Mouse (Mus musculus): Measurements from ENCODE around the gene Rab37. TPM values are rescaled to one million over a fixed set of nuclear protein-coding genes. Genes with fewer than 3 reads are reported as not detected.

Gene Rab37
- polyA plus RNA-seq, 1 experiment from 2014 or later: 1.2 TPM

GRCm38 (mm10) chr11:115078680-115079079 is 12.6 kb upstream of the Rab37 start:
- Histone ChIP-seq H3K36me3 (ENCODE audit: control insufficient read depth, insufficient read depth, low read length) (no peaks in the 10 kb centered on the region), H3K4me2 (ENCODE audit: low read depth, severe bottlenecking) (no peak overlapping the region), H3K4me1 (ENCODE audit: control insufficient read depth, insufficient read depth, low read length) (no peaks in the 10 kb centered on the region), H3K9me3 (ENCODE audit: control insufficient read depth, low read length) (no peaks in the 10 kb centered on the region), H3K27ac (replicated peaks; ENCODE audit: low read depth, low read length) (no peak overlapping the region), H3K27me3 (ENCODE audit: control insufficient read depth, insufficient read depth, low read length) (no peaks in the 10 kb centered on the region), H3K9ac (ENCODE audit: low read length) (no peak overlapping the region), H3K4me3 (ENCODE audit: low read depth, low read length) (no peak overlapping the region)
- DNase-seq (ENCODE audit: low spot score) (no peak), ATAC-seq (ENCODE audit: insufficient number of reproducible peaks, low FRiP score, low TSS enrichment, low read depth) (no peak)
- 83% methylated on average over 5 of the region's 5 CpGs for WGBS

GRCm38 (mm10) chr11:115080886-115081285 is 10.3 kb upstream of the Rab37 start:
- ATAC-seq (ENCODE audit: insufficient number of reproducible peaks, low FRiP score, low TSS enrichment, low read depth): no peak
- Histone ChIP-seq H3K9me3 (ENCODE audit: control insufficient read depth, low read length) (no peaks in the 10 kb centered on the region), H3K4me1 (ENCODE audit: control insufficient read depth, insufficient read depth, low read length) (no peaks in the 10 kb centered on the region), H3K4me2 (ENCODE audit: low read depth, severe bottlenecking) (no peak overlapping the region), H3K4me3 (ENCODE audit: low read depth, low read length) (no peak overlapping the region), H3K27ac (replicated peaks; ENCODE audit: low read depth, low read length) (no peak overlapping the region), H3K36me3 (ENCODE audit: control insufficient read depth, insufficient read depth, low read length) (no peaks in the 10 kb centered on the region), H3K27me3 (ENCODE audit: control insufficient read depth, insufficient read depth, low read length) (no peaks in the 10 kb centered on the region), H3K9ac (ENCODE audit: low read length) (no peak overlapping the region)
- whole genome bisulfite sequencing: 36% methylated on average over 13 of the region's 13 CpGs
- DNase-seq (ENCODE audit: low spot score): peak; percentile 66

- Histone ChIP-seq H3K4me3 (ENCODE audit: low read depth, low read length) (no peak overlapping the region), H3K27ac (replicated peaks; ENCODE audit: low read depth, low read length) (no peak overlapping the region), H3K27me3 (ENCODE audit: control insufficient read depth, insufficient read depth, low read length) (no peaks in the 10 kb centered on the region), H3K9ac (ENCODE audit: low read length) (no peak overlapping the region), H3K9me3 (ENCODE audit: control insufficient read depth, low read length) (no peaks in the 10 kb centered on the region), H3K36me3 (ENCODE audit: control insufficient read depth, insufficient read depth, low read length) (no peaks in the 10 kb centered on the region), H3K4me2 (ENCODE audit: low read depth, severe bottlenecking) (no peak overlapping the region), H3K4me1 (ENCODE audit: control insufficient read depth, insufficient read depth, low read length) (no peaks in the 10 kb centered on the region)
- DNase-seq (ENCODE audit: low spot score) (no peak), ATAC-seq (ENCODE audit: insufficient number of reproducible peaks, low FRiP score, low TSS enrichment, low read depth) (no peak)
- 64% methylated on average over 3 of the region's 3 CpGs for WGBS
Measured at GRCm38 (mm10) chr11:115081373-115081772, 9.9 kb upstream of the Rab37 start.

- WGBS: 69% methylated on average over 6 of the region's 6 CpGs
- H3K27ac ChIP-seq (replicated peaks; ENCODE audit: low read depth, low read length): no peak overlapping the region
- no peaks in the 10 kb centered on the region for H3K36me3 ChIP-seq (ENCODE audit: control insufficient read depth, insufficient read depth, low read length)
- H3K9ac ChIP-seq (ENCODE audit: low read length): no peak overlapping the region
- DNase-seq (ENCODE audit: low spot score) (no peak), ATAC-seq (ENCODE audit: insufficient number of reproducible peaks, low FRiP score, low TSS enrichment, low read depth) (no peak)
- H3K4me2 ChIP-seq (ENCODE audit: low read depth, severe bottlenecking): no peak overlapping the region
- no peaks in the 10 kb centered on the region for H3K4me1 ChIP-seq (ENCODE audit: control insufficient read depth, insufficient read depth, low read length)
- H3K9me3 ChIP-seq (ENCODE audit: control insufficient read depth, low read length): no peaks in the 10 kb centered on the region
- H3K4me3 ChIP-seq (ENCODE audit: low read depth, low read length): no peak overlapping the region
- no peaks in the 10 kb centered on the region for H3K27me3 ChIP-seq (ENCODE audit: control insufficient read depth, insufficient read depth, low read length)
Measured at GRCm38 (mm10) chr11:115082196-115082595, 9.0 kb upstream of the Rab37 start.

DNA sequence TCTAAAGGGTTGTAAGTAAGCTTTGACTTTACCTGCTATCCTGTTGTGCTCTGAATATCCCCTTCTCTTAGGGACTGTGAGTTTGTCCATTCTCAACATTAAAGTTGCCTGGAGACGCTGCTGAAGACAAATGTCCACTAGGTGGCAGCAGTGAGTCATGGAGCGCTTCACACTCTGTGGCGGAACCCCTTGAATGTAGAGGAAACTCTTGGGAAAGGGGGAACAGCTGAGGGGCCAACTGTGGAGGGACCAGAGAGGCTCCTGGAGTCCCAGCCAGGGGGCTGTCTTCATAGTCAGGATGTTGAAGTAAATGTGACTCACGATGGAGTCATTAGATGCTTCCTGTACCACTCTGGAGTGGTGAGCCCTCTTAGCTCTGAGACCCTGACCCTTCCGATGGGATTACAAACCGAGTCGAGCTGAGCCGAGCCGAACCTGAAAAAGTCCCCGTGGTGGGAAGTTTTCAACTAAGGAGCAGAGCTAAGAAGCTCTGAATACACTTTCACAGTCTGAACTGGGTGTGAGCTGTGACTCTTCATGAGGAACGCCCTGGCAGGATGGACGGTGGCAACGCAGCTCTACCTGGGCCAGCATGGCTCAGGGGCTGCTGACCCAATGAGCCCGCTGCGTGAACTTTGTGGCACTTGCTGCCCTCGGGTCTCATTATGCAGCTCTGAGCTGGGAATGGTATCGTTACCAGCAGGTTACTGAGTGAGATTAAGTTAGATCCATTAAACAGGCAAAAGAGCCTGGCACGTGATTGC is 7.7 kb upstream of the Rab37 start:
- H3K27ac ChIP-seq (replicated peaks; ENCODE audit: low read depth, low read length): no peak overlapping the region
- H3K9me3 ChIP-seq (ENCODE audit: control insufficient read depth, low read length): no peaks in the 10 kb centered on the region
- no peak overlapping the region for H3K9ac ChIP-seq (ENCODE audit: low read length)
- no peak for ATAC-seq (ENCODE audit: insufficient number of reproducible peaks, low FRiP score, low TSS enrichment, low read depth)
- 47% methylated on average over 18 of the region's 18 CpGs for WGBS
- H3K27me3 ChIP-seq (ENCODE audit: control insufficient read depth, insufficient read depth, low read length): no peaks in the 10 kb centered on the region
- no peaks in the 10 kb centered on the region for H3K36me3 ChIP-seq (ENCODE audit: control insufficient read depth, insufficient read depth, low read length)
- DNase-seq (ENCODE audit: low spot score): peak; percentile 89
- no peaks in the 10 kb centered on the region for H3K4me1 ChIP-seq (ENCODE audit: control insufficient read depth, insufficient read depth, low read length)
- H3K4me3 ChIP-seq (ENCODE audit: low read depth, low read length): no peak overlapping the region
- H3K4me2 ChIP-seq (ENCODE audit: low read depth, severe bottlenecking): no peak overlapping the region

DNA sequence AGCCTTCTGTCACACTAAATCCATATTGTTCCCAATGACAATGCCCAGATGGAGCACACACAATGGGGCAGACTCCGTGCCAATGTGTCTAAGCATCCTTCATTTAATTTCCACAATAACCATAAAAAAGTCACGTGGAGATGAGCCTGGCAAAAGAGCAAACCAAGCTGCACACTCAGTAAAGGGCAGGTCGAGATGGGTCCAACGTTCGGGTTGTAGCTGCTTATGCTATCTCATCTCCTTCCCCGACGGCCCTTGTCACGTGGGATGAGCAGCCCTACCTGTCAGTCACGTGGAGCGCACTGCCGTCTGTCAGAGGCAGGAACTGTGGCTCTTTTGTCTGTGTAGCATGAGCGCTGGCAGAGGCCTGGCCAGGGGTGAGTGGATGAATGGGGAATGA is 6.6 kb upstream of the Rab37 start:
- H3K36me3 ChIP-seq (ENCODE audit: control insufficient read depth, insufficient read depth, low read length): no peaks in the 10 kb centered on the region
- DNase-seq (ENCODE audit: low spot score) (no peak), ATAC-seq (ENCODE audit: insufficient number of reproducible peaks, low FRiP score, low TSS enrichment, low read depth) (no peak)
- no peak overlapping the region for H3K4me2 ChIP-seq (ENCODE audit: low read depth, severe bottlenecking)
- no peaks in the 10 kb centered on the region for H3K9me3 ChIP-seq (ENCODE audit: control insufficient read depth, low read length)
- H3K9ac ChIP-seq (ENCODE audit: low read length): no peak overlapping the region
- WGBS: 55% methylated on average over 12 of the region's 12 CpGs
- H3K4me1 ChIP-seq (ENCODE audit: control insufficient read depth, insufficient read depth, low read length): no peaks in the 10 kb centered on the region
- H3K27ac ChIP-seq (replicated peaks; ENCODE audit: low read depth, low read length): no peak overlapping the region
- H3K27me3 ChIP-seq (ENCODE audit: control insufficient read depth, insufficient read depth, low read length): no peaks in the 10 kb centered on the region
- no peak overlapping the region for H3K4me3 ChIP-seq (ENCODE audit: low read depth, low read length)

DNA sequence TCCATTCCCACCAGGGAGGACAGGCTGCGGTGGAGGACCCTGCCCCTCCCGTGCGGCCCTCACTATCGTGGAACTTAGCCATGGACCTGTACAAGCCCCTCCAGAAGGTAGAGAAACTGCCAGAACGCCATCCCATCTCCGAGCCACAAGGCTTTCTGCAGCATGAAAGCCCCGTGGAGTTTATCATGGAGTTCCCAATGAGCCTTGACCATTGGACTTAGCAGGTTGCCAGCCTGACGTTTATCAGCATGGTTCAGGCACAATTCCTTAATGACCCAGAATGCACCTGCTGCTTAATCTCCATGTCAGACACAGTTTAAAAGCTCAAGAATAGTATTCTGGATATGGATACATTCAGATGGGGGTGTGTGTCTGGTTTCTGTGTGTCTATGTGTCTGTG is 6.2 kb upstream of the Rab37 start:
- no peak for ATAC-seq (ENCODE audit: insufficient number of reproducible peaks, low FRiP score, low TSS enrichment, low read depth)
- Histone ChIP-seq H3K27ac (replicated peaks; ENCODE audit: low read depth, low read length) (no peak overlapping the region), H3K4me3 (ENCODE audit: low read depth, low read length) (no peak overlapping the region), H3K9ac (ENCODE audit: low read length) (no peak overlapping the region), H3K4me2 (ENCODE audit: low read depth, severe bottlenecking) (no peak overlapping the region), H3K4me1 (ENCODE audit: control insufficient read depth, insufficient read depth, low read length) (no peaks in the 10 kb centered on the region), H3K27me3 (ENCODE audit: control insufficient read depth, insufficient read depth, low read length) (no peaks in the 10 kb centered on the region), H3K9me3 (ENCODE audit: control insufficient read depth, low read length) (no peaks in the 10 kb centered on the region), H3K36me3 (ENCODE audit: control insufficient read depth, insufficient read depth, low read length) (no peaks in the 10 kb centered on the region)
- 72% methylated on average over 8 of the region's 8 CpGs for WGBS
- no peak for DNase-seq (ENCODE audit: low spot score)

DNA sequence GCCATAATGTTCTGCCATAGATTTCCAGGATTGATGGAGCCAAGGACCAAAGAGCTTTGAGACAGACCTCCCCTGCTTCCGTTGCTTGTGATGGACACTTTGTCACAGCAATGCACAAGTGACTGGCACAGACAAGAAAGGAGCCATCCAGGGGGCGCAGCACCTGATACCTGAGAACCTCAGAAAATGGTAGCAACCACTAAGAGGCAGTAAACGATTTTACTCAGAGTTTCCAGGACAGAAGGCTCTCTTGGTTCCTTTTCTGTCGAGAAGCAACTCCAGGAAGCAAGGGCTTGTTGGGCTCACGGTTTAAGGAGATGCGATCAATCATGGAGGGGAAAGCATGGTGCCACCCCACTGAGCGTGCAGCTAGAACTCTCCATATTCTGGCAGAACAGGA is 5.0 kb upstream of the Rab37 start:
- H3K27me3 ChIP-seq (ENCODE audit: control insufficient read depth, insufficient read depth, low read length): peaks cover 3% of the 10 kb centered on the region
- no peak overlapping the region for H3K4me2 ChIP-seq (ENCODE audit: low read depth, severe bottlenecking)
- 54% methylated on average over 7 of the region's 7 CpGs for WGBS
- H3K36me3 ChIP-seq (ENCODE audit: control insufficient read depth, insufficient read depth, low read length): no peaks in the 10 kb centered on the region
- DNase-seq (ENCODE audit: low spot score) (no peak), ATAC-seq (ENCODE audit: insufficient number of reproducible peaks, low FRiP score, low TSS enrichment, low read depth) (no peak)
- H3K9me3 ChIP-seq (ENCODE audit: control insufficient read depth, low read length): no peaks in the 10 kb centered on the region
- H3K4me1 ChIP-seq (ENCODE audit: control insufficient read depth, insufficient read depth, low read length): no peaks in the 10 kb centered on the region
- no peak overlapping the region for H3K27ac ChIP-seq (replicated peaks; ENCODE audit: low read depth, low read length)
- no peak overlapping the region for H3K9ac ChIP-seq (ENCODE audit: low read length)
- H3K4me3 ChIP-seq (ENCODE audit: low read depth, low read length): no peak overlapping the region

GRCm38 (mm10) chr11:115089853-115090252 is 1.4 kb upstream of the Rab37 start:
- Histone ChIP-seq H3K27me3 (ENCODE audit: control insufficient read depth, insufficient read depth, low read length) (peaks cover 16% of the 10 kb centered on the region), H3K4me1 (ENCODE audit: control insufficient read depth, insufficient read depth, low read length) (0 out of 2 replicates have a peak, but pooled peaks cover 2% of the 10 kb centered on the region), H3K9me3 (ENCODE audit: control insufficient read depth, low read length) (no peaks in the 10 kb centered on the region; the same call in 1 of the 2 replicates), H3K4me2 (ENCODE audit: low read depth, severe bottlenecking) (no peak overlapping the region), H3K4me3 (ENCODE audit: low read depth, low read length) (no peak overlapping the region), H3K27ac (replicated peaks; ENCODE audit: low read depth, low read length) (no peak overlapping the region), H3K9ac (ENCODE audit: low read length) (no peak overlapping the region), H3K36me3 (ENCODE audit: control insufficient read depth, insufficient read depth, low read length) (no peaks in the 10 kb centered on the region)
- no peak for DNase-seq (ENCODE audit: low spot score)
- WGBS: 66% methylated on average over 6 of the region's 6 CpGs
- no peak for ATAC-seq (ENCODE audit: insufficient number of reproducible peaks, low FRiP score, low TSS enrichment, low read depth)

Measured in limb, embryonic 11.5 days (tissue).